Mouse (Mus musculus) megakaryocyte progenitor cell, adult 5-6 weeks (primary cell): ENCODE measurements around the gene Dus1l. TPM values are rescaled to one million over a fixed set of nuclear protein-coding genes. Genes with fewer than 3 reads are reported as not detected.
"Not testable (repeated sequence)": the region's sequence is repeated elsewhere in the genome, so short reads cannot be mapped to it uniquely, and the experiment has no call there.

Experiments used
- ATAC-seq: replicated peaks from 2 replicates; pipeline ENCODE4 v1.8.0; 2016; ENCODE audit warnings: mild to moderate bottlenecking, moderate TSS enrichment, inconsistent platforms; ENCODE audit not compliant: poor library complexity
- total RNA-seq, 2 experiments: library from RNA; stranded (forward) in 1 of 2; stranded (reverse) in 1 of 2; fragments of 157-497, 149-512 nt in 1 of 2; fragments of 200-1000 nt in 1 of 2; gene quantifications; 2 replicates each; pipeline versions ENCODE4 v1.2.3 to v1.2.4; 2015 to 2017

The Dus1l gene
- total RNA-seq, 2 experiments from 2014 or later: 60.4 to 77.7 TPM

DNA sequence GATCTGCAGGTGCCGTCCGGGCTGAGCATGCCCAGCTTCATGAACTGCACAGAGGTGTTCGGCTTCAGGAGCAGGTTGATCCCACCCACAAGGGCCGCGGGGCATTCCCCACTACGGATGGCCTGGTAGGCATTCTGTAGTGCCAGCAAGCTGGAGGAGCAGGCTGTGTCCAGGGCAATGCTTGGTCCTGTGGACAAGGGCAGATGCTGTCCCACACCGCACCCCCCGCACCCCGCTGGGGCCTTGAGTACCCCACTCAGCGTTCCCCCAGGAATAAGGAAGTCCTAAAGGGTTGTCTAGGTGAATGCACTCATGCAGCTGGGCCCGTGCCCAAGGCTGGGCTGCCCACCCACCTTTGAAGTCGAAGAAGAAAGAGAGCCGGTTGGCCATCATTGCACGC is 24.3 kb upstream of the Dus1l start:
- no peak for ATAC-seq

- no peak for ATAC-seq
Observed at GRCm38 (mm10) chr11:120819556-120819955, 23.4 kb upstream of the Dus1l start.

- ATAC-seq: no peak
Observed at GRCm38 (mm10) chr11:120818251-120818650, 22.0 kb upstream of the Dus1l start.

DNA sequence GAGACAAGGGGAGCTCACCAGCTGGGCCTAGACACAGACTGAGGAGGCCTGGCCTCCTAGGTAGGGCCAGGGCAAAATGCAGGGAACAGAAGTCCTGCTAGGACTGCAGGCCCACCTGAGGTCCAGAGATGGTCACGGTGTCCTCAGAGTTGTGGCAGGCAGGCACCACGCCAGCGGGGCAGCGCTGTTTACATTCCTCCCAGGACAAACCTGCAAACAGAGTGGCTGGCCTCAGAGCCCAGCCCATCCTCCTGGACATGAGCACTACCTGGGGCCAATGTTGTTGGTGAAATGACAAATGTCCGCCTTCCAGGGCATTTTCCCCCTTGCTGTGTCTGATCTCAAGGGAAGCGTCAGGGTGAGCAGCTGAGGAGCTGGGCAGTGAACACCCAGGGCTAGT is 21.2 kb upstream of the Dus1l start:
- ATAC-seq: no peak

DNA sequence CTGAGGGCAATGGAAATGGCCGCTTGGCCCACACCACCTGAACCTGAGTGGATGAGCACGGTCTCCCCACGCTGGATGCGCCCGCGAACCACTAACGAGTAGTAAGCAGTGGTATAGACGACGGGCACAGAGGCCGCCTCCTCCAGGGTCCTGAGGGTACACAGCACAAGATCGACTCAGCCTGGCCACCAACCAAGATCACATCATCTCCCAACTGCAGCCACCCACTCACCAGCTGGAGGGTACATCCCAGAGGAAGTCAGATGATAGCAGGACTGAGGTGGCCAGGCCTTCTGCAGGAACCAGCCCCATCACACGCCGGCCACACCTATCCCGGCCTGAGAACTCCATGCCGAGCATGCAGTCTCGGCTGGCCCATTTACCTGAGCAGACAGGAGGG is 15.9 kb upstream of the Dus1l start:
- no peak for ATAC-seq

GRCm38 (mm10) chr11:120808010-120808409 is 11.8 kb upstream of the Dus1l start:
- ATAC-seq: 0 out of 2 replicates have a peak, but pooled peaks have one; percentile 15

DNA sequence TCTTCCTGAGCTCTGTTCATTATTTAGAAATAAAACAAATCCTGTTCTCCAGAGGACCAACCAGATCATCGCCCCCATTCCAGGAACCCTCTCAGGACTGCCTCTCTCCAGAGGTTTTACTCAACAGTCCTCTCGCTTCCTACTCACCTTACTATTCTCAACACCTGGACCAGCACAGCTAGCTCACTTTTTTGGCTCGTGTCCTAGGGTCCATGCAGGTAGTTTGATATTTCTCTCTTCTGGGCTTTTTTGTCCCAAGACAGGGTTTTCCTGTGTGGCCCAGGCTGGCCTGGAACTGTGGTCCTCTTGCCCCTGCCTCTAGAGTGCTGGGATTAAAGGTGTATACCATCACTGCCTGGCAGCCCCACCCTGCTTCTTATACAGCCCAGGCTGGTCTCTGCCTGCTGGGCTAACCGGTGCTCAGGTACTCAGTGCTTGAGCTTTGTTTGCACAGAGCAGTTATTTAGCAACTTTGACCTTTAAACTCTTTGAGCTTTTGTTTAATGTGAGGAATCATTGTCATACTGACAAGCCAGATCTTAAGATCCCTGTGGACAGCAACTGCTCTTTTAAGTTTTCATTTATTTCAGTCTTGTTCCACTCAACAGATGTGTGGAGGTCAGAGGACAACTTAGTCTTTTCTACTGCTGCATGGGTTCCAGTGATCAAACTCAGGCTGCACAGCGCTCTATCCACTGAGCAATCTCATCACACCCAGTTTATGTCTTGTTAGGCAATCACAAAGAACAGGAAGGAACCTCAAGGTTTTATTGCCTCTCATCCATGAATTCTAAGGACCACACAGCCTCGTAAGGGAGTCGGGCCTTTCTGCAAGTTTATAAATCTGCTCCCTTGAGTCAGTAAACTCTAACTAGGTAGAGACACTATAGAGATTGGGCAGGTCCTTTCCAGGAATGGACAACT is 9.4 kb upstream of the Dus1l start:
- no peak for ATAC-seq

DNA sequence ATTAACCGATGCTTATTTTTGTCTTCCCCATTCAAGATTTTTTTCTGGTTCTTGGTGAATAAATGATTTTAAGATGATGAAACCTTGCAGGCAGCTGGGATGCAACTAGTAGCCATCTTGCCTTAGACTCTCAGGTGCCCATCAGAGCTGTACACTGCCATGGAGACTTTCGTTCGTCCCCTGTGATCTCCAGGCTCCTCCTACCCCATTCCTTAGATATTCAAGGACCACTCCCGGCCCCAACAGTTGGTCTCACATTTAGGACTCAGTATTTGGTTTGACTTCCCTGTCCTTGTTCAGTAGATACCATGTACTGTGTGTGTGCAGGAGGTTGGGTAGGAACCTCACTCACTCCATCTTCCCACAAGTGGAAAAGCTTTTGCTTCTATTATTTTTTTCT is 8.6 kb upstream of the Dus1l start:
- no peak for ATAC-seq

DNA sequence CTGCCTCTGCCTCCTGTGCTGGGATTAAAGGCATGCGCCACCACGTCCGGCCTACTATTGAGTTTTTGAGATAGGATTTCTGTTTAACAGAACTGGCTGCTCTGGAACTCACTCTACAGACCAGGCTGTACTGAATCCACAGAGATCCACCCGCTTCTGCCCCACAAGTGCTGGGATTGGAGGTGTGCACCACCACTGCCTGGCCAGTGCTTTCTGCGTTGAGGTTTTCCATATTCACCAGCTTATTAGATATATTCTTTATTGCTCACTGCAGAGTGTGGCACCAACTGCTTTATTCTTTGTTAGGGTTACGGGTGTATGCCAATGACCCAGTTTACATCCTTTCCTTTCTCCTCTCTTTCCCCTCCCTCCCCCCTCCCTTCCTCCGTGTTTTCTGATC is 8.1 kb upstream of the Dus1l start:
- ATAC-seq: no peak

GRCm38 (mm10) chr11:120800061-120800904 is 4.1 kb upstream of the Dus1l start:
- peak; percentile 79 for ATAC-seq

DNA sequence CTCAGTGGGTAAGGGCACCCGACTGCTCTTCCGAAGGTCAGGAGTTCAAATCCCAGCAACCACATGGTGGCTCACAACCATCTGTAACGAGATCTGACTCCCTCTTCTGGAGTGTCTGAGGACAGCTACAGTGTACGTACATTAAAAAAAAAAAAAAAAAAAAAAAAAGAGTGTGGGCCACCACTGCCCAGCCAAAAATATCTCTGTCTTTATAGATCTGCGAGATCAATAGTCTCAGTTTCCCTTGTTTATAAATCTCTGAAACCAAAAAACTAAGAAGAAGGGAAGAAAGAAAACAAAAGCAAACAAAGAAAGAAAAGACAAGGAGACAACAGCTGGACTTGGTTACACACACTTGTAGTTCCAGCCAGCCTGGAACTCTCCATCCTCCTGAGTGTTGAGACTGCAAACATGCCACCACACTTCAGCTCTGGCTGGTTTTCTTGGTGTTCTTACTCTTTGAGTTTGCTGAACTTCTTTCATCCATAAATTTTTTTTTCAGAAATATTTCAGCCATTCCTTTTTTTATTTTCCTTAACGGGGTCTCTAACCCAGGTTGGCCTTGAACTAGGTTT is 3.2 kb upstream of the Dus1l start:
- no peak for ATAC-seq

DNA sequence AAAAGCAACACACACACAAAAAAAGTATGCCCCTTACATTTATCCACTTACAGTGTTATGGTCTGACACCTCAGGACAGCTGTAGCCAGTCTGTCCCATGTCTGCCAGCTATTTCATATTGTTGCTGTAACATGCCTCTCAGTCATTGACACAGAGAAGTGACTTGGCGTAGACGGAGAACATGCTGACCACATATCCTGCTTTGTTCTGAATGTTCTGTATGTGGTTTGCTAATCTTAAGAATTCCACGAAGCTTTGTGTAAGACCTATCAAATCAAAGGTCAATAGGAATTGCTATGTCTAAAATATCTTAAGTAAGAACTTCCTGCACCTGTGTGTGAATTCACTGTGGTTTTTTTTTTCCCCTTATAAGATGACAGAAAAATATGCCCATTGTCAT is 2.0 kb upstream of the Dus1l start:
- ATAC-seq: no peak

- peak; percentile 10; the same call in 1 of the 2 replicates for ATAC-seq
Observed at GRCm38 (mm10) chr11:120796614-120796946, 377 bp upstream of the Dus1l start.

DNA sequence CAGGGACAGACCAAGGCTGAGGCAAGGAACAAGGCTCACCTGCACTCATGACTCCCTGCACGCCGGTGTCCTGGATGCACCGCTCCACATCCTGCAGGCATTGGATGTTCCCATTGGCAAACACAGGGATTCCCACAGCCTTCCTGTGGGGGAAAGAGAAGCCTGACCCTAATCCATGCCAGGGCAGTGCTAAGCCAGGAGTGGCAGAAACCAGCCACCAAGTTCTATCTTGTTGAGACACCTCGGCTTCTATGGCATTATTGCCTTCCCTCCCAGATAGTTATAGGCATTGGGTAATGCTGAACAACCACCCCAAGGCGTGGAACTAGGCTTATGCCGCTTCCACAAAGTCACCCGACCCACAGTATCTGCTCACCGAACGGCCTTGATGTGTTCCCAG is 3.6 kb downstream of the Dus1l start:
- ATAC-seq: no peak

GRCm38 (mm10) chr11:120789810-120790209 is 6.4 kb downstream of the Dus1l start:
- 0 out of 2 replicates have a peak, but pooled peaks have one; percentile 26 for ATAC-seq

- no peak for ATAC-seq
Observed at GRCm38 (mm10) chr11:120789355-120789754, 6.8 kb downstream of the Dus1l start.

GRCm38 (mm10) chr11:120788460-120788859 is 7.7 kb downstream of the Dus1l start:
- ATAC-seq: not testable (repeated sequence)

GRCm38 (mm10) chr11:120785145-120785544 is 11.1 kb downstream of the Dus1l start:
- no peak for ATAC-seq

- ATAC-seq: peak; percentile 81
Observed at GRCm38 (mm10) chr11:120784064-120784791, 12.0 kb downstream of the Dus1l start, which contains the start of the genes Rfng and Gps1. TSS of gene Rfng (minus strand) at chr11:120784207. TSS of gene Gps1 (plus strand) at chr11:120784272.

- ATAC-seq: 0 out of 2 replicates have a peak, but pooled peaks have one; percentile 1
Observed at GRCm38 (mm10) chr11:120783426-120784063, 12.7 kb downstream of the Dus1l start.
